Mouse (Mus musculus) heart, embryonic 14.5 days (tissue): ENCODE measurements at regions not wholly inside any gene's neighbourhood (a gene's known extent, or its start where the extent isn't known, plus 50 kb on each side); places are given as distances from the start of the nearest gene placed in this dataset.

Experiments used
- ATAC-seq: fragments of 200-750 bp; cut with Nextera tagmentation; 2 replicates; pipeline ENCODE4 v1.8.0; 2017; ENCODE audit warnings: low read depth, moderate TSS enrichment; ENCODE audit not compliant: insufficient number of reproducible peaks, insufficient read depth, low FRiP score
- H3K27ac ChIP-seq, 2 experiments: fragments of 200-500 bp in 1 of 2; fragments of 300-500 bp in 1 of 2; sonication (generic) in 1 of 2; replicated peaks in 1 of 2; 2 replicates each; pipeline ENCODE4 v1.5.1; 2012 to 2014; ENCODE audit warnings: low read depth in 2 of 2, low read length in 2 of 2, control low read depth in 1 of 2, mild to moderate bottlenecking in 1 of 2, mixed read lengths in 1 of 2; ENCODE audit not compliant: control insufficient read depth in 1 of 2, insufficient read depth in 1 of 2
- H3K27me3 ChIP-seq: fragments of 300-500 bp; sonication (generic); 2 replicates; pipeline ENCODE4 v1.6.1; 2014; ENCODE audit warnings: mild to moderate bottlenecking, low read length, control low read depth; ENCODE audit not compliant: control insufficient read depth, insufficient read depth
- H3K36me3 ChIP-seq: fragments of 300-500 bp; sonication (generic); 2 replicates; pipeline ENCODE4 v1.6.1; 2014; ENCODE audit warnings: mild to moderate bottlenecking, control low read depth, low read length, mixed read lengths; ENCODE audit not compliant: control insufficient read depth, insufficient read depth
- H3K4me1 ChIP-seq, 2 experiments: fragments of 200-500 bp in 1 of 2; fragments of 300-500 bp in 1 of 2; sonication (generic) in 1 of 2; 2 replicates each; pipeline ENCODE4 v1.6.1; 2012 to 2014; ENCODE audit warnings: low read length in 2 of 2, control low read depth in 1 of 2, mixed read lengths in 1 of 2; ENCODE audit not compliant: control insufficient read depth in 2 of 2, insufficient read depth in 2 of 2
- H3K4me2 ChIP-seq: fragments of 300-500 bp; sonication (generic); 2 replicates; pipeline ENCODE4 v1.6.1; 2014; ENCODE audit warnings: mild to moderate bottlenecking, low read length
- H3K4me3 ChIP-seq, 2 experiments: fragments of 200-500 bp in 1 of 2; fragments of 300-500 bp in 1 of 2; sonication (generic) in 1 of 2; 2 replicates each; pipeline ENCODE4 v1.5.1; 2012 to 2014; ENCODE audit warnings: low read length in 2 of 2, mild to moderate bottlenecking in 2 of 2, control low read depth in 1 of 2, low read depth in 1 of 2, moderate library complexity in 1 of 2; ENCODE audit not compliant: control insufficient read depth in 1 of 2, insufficient read depth in 1 of 2
- H3K9ac ChIP-seq: fragments of 300-500 bp; sonication (generic); 2 replicates; pipeline ENCODE4 v1.6.1; 2014; ENCODE audit warnings: mild to moderate bottlenecking, low read length
- H3K9me3 ChIP-seq: fragments of 300-500 bp; sonication (generic); 2 replicates; pipeline ENCODE4 v1.6.1; 2016; ENCODE audit warnings: low read length, control low read depth; ENCODE audit not compliant: control insufficient read depth
- WGBS: fragments of 180-500 bp; shearing (Covaris S2); extraction: QIAGEN DNeasy Blood & Tissue Kit; methylation state at CpG from one replicate; pipeline ENCODE4 v1.1.7; 2014; 5-methylcytosine and 5-hydroxymethylcytosine counted together

GRCm38 (mm10) chr13:101112176-101112575 is 278.9 kb upstream of the Slc30a5 start:
- Histone ChIP-seq H3K4me1 (no peaks in the 10 kb centered on the region), H3K27me3 (no peaks in the 10 kb centered on the region), H3K9me3 (no peaks in the 10 kb centered on the region), H3K36me3 (no peaks in the 10 kb centered on the region), H3K27ac (no peak overlapping the region), H3K4me2 (no peak overlapping the region), H3K9ac (no peak overlapping the region), H3K4me3 (no peak overlapping the region)
- no peak for ATAC-seq
- 84% methylated on average over 4 of the region's 4 CpGs for WGBS

GRCm38 (mm10) chr13:101111773-101112172 is 278.5 kb upstream of the Slc30a5 start:
- H3K4me1 ChIP-seq, result no peaks in the 10 kb centered on the region
- H3K4me2 ChIP-seq, result no peak overlapping the region
- H3K9me3 ChIP-seq, result no peaks in the 10 kb centered on the region
- no peaks in the 10 kb centered on the region for H3K27me3 ChIP-seq
- ATAC-seq, result no peak
- H3K9ac ChIP-seq, result no peak overlapping the region
- H3K36me3 ChIP-seq, result no peaks in the 10 kb centered on the region
- H3K27ac ChIP-seq, result no peak overlapping the region
- 72% methylated on average over 2 of the region's 2 CpGs for WGBS
- H3K4me3 ChIP-seq, result no peak overlapping the region

- WGBS, result 52% methylated on average over 3 of the region's 3 CpGs
- Histone ChIP-seq H3K4me2 (no peak overlapping the region), H3K9me3 (no peaks in the 10 kb centered on the region), H3K4me3 (no peak overlapping the region), H3K27ac (no peak overlapping the region), H3K27me3 (no peaks in the 10 kb centered on the region), H3K36me3 (no peaks in the 10 kb centered on the region), H3K4me1 (no peaks in the 10 kb centered on the region; a peak in 1 of 4 replicates), H3K9ac (no peak overlapping the region)
- ATAC-seq, result no peak
These were observed 267.4 kb upstream of the Slc30a5 start for GRCm38 (mm10) chr13:101100621-101101020.

DNA sequence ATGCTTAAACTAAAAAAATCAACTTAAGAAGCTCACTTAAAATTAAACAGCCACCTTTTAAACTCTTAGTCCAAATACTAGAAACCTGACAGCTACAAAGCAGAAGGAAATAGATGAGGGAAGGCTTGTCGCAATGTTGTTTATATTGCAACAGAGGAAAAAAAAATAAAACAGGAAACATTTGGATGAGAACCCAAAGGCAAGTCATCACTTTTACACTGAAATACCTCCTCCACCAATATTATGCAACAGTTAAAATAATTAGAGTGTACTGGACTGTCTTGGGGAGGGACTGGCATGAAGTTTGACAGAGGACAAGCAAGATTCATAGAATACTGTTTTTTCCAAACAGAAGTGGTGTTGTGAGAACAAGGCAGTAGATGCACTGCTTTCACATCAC is 263.6 kb upstream of the Slc30a5 start:
- Histone ChIP-seq H3K9ac (no peak overlapping the region), H3K9me3 (no peaks in the 10 kb centered on the region), H3K27ac (no peak overlapping the region), H3K27me3 (no peaks in the 10 kb centered on the region), H3K36me3 (no peaks in the 10 kb centered on the region), H3K4me1 (no peaks in the 10 kb centered on the region; a peak in 1 of 4 replicates), H3K4me3 (no peak overlapping the region), H3K4me2 (no peak overlapping the region)
- no peak for ATAC-seq
- WGBS, result 76% methylated on average over 1 of the region's 1 CpGs

- Histone ChIP-seq H3K9ac (no peak overlapping the region), H3K27ac (no peak overlapping the region), H3K4me2 (no peak overlapping the region), H3K4me1 (no peaks in the 10 kb centered on the region; a peak in 1 of 4 replicates), H3K9me3 (no peaks in the 10 kb centered on the region), H3K27me3 (no peaks in the 10 kb centered on the region), H3K36me3 (no peaks in the 10 kb centered on the region), H3K4me3 (no peak overlapping the region)
- 82% methylated on average over 6 of the region's 6 CpGs for WGBS
- ATAC-seq, result no peak
These were observed 263.0 kb upstream of the Slc30a5 start for GRCm38 (mm10) chr13:101096221-101096620.

DNA sequence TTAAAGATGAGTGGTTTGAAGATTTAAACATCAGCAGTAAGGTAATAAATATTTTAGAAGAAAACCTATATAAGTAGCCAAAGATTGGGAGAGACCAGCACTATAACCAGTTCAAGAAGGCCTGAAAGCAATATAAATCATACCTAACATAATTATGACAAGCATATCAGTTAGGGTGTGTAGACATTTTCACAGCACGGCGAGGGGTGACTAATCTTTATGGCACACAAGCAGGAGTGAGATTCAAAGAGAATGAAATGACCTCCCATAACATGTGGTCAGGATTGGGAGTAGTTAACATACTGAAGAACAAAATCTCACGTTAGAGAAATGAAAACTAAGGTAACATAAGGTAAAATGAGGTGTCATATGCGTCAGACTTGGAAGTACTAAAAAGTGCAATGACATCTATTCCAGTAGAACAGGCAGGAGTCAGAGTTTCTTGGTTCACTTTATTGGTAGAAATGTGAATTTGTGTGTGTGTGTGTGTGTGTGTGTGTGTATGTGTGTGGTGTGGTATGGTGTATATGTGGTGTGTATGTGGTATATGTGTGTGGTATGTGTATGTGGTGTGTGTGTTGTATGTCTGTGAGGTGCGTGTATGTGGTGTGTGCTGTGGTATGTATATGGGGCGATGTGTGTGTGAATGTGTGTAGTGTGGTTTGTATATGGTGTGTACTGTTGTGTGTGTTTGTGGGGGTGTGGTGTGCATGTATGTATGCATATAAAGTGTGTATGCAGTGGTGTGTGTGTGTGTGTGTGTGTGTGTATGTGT is 262.0 kb upstream of the Slc30a5 start:
- Histone ChIP-seq H3K4me3 (no peak overlapping the region), H3K9ac (no peak overlapping the region), H3K27ac (no peak overlapping the region), H3K4me1 (no peaks in the 10 kb centered on the region), H3K4me2 (no peak overlapping the region), H3K36me3 (no peaks in the 10 kb centered on the region), H3K9me3 (no peaks in the 10 kb centered on the region), H3K27me3 (no peaks in the 10 kb centered on the region)
- no peak for ATAC-seq
- 86% methylated on average over 6 of the region's 6 CpGs for WGBS

DNA sequence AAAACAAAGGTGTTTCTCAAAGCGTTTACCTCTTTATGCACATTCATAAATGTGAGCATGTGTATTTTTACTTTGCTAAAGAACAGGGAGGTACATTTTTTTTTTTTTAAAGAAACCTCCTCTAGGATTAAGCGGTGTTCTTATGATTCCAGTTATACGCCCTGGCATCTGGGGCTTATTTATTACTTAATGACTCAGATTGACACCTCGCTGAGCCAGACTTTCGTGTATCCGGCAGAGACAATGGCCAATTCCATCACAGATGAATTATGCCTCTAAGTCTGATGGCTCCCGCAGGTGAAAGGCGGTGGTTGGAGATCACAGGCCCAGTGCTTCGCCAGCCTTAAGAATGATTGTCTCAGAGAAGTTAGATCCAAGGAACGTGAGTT is 259.5 kb upstream of the Slc30a5 start:
- Histone ChIP-seq H3K4me3 (no peak overlapping the region), H3K27me3 (no peaks in the 10 kb centered on the region), H3K27ac (no peak overlapping the region), H3K4me2 (no peak overlapping the region), H3K9ac (no peak overlapping the region), H3K36me3 (no peaks in the 10 kb centered on the region), H3K9me3 (no peaks in the 10 kb centered on the region), H3K4me1 (no peaks in the 10 kb centered on the region)
- ATAC-seq, result no peak
- 87% methylated on average over 10 of the region's 10 CpGs for WGBS
